Comparison of ENCODE assay signal across 14 mouse cellular contexts in genomic region chr4:66894547-66894946, GRCm38 (mm10).
DNase-seq lines count a peak whose midpoint lies in the region; ATAC-seq and TF ChIP-seq lines count a peak whose summit lies in the region.
"Had no signal": no experiment of that assay in that cellular context is flagged by ENCODE, and none has a peak within 500 bp of the region (broad histone marks: within the 10 kb centered on the region; RNA-seq: fewer than 3 reads in every experiment).

No protein-coding gene starts in this region.

- no peaks in the 10 kb centered on the region for H3K4me1 ChIP-seq in forebrain, embryonic 16.5 days (replicated peaks; ENCODE audit: control insufficient read depth, insufficient read depth, low read length)
- H3K4me1 ChIP-seq in forebrain, embryonic 15.5 days, result no peaks in the 10 kb centered on the region
- peaks cover 7 to 8% of the 10 kb centered on the region in 2 experiments for H3K4me1 ChIP-seq in heart, embryonic 14.5 days (ENCODE audit: control insufficient read depth in 2 of 2, insufficient read depth in 2 of 2, low read length in 2 of 2)
- H3K4me1 ChIP-seq in intestine, postnatal 0 days (replicated peaks; ENCODE audit: control insufficient read depth, insufficient read depth, low read length), result no peaks in the 10 kb centered on the region
- H3K4me1 ChIP-seq: embryonic facial prominence, embryonic 15.5 days; stomach, embryonic 15.5 days had no signal

- DNase-seq in 3T3-L1 (ENCODE audit: low read depth, low spot score), result peak; percentile 83
- DNase-seq in embryo, embryonic 9.5 days (ENCODE audit: extremely low spot score), result peak; percentile 23
- DNase-seq in lung, postnatal 36 days, result no peak
- no peak for DNase-seq in thymus, postnatal 36 days
- DNase-seq: gastrocnemius, postnatal 25 days; kidney, adult 18-20 months; lung, adult 18-20 months had no signal

- no peak overlapping the region for H3K9ac ChIP-seq in forebrain, embryonic 16.5 days (replicated peaks; ENCODE audit: low read depth, low read length)
- no peak overlapping the region for H3K9ac ChIP-seq in forebrain, embryonic 15.5 days (replicated peaks)
- no peak overlapping the region for H3K9ac ChIP-seq in heart, embryonic 14.5 days (ENCODE audit: low read length)
- H3K9ac ChIP-seq in intestine, postnatal 0 days (ENCODE audit: low read depth, low read length), result no peak overlapping the region
- H3K9ac ChIP-seq: embryonic facial prominence, embryonic 15.5 days; stomach, embryonic 15.5 days had no signal

- 58% methylated on average over 2 of the region's 2 CpGs for WGBS in forebrain, embryonic 16.5 days
- WGBS in forebrain, embryonic 15.5 days, result 42% methylated on average over 2 of the region's 2 CpGs
- 5% methylated on average over 2 of the region's 2 CpGs for WGBS in heart, embryonic 14.5 days
- WGBS in intestine, postnatal 0 days, result 56% methylated on average over 2 of the region's 2 CpGs

- H3K27me3 ChIP-seq in forebrain, embryonic 16.5 days (replicated peaks; ENCODE audit: control insufficient read depth, insufficient read depth, low read length), result no peaks in the 10 kb centered on the region
- H3K27me3 ChIP-seq in forebrain, embryonic 15.5 days, result no peaks in the 10 kb centered on the region
- no peaks in the 10 kb centered on the region for H3K27me3 ChIP-seq in heart, embryonic 14.5 days (ENCODE audit: control insufficient read depth, insufficient read depth, low read length)
- no peaks in the 10 kb centered on the region for H3K27me3 ChIP-seq in intestine, postnatal 0 days (replicated peaks; ENCODE audit: control insufficient read depth, insufficient read depth, low read length)
- H3K27me3 ChIP-seq: embryonic facial prominence, embryonic 15.5 days; stomach, embryonic 15.5 days had no signal

- H3K9me3 ChIP-seq in forebrain, embryonic 16.5 days (ENCODE audit: control insufficient read depth, low read length), result no peaks in the 10 kb centered on the region
- H3K9me3 ChIP-seq in forebrain, embryonic 15.5 days, result no peaks in the 10 kb centered on the region
- no peaks in the 10 kb centered on the region for H3K9me3 ChIP-seq in heart, embryonic 14.5 days (ENCODE audit: control insufficient read depth, low read length)
- no peaks in the 10 kb centered on the region for H3K9me3 ChIP-seq in intestine, postnatal 0 days (ENCODE audit: control insufficient read depth)
- H3K9me3 ChIP-seq: embryonic facial prominence, embryonic 15.5 days; stomach, embryonic 15.5 days had no signal

- H3K4me3 ChIP-seq in forebrain, embryonic 16.5 days (replicated peaks; ENCODE audit: low read length), result no peak overlapping the region
- no peak overlapping the region for H3K4me3 ChIP-seq in forebrain, embryonic 15.5 days
- no peak overlapping the region for H3K4me3 ChIP-seq in heart, embryonic 14.5 days (ENCODE audit: control insufficient read depth in 1 of 2, insufficient read depth in 1 of 2, low read depth in 1 of 2, low read length in 2 of 2)
- H3K4me3 ChIP-seq in intestine, postnatal 0 days (ENCODE audit: low read depth, low read length), result no peak overlapping the region
- H3K4me3 ChIP-seq: embryonic facial prominence, embryonic 15.5 days; left cerebral cortex, adult 2 months; stomach, embryonic 15.5 days had no signal

- no peak for TF ChIP-seq CTCF in intestine, postnatal 0 days (IDR thresholded peaks at IDR 0.05; ENCODE audit: low read depth)

- no peak overlapping the region for H3K27ac ChIP-seq in forebrain, embryonic 16.5 days (ENCODE audit: low read length)
- H3K27ac ChIP-seq in forebrain, embryonic 15.5 days (replicated peaks), result no peak overlapping the region
- peak overlapping the region; percentile 2 to 30; a peak in 2 of 4 replicates for H3K27ac ChIP-seq in heart, embryonic 14.5 days (replicated peaks in 1 of 2; ENCODE audit: control insufficient read depth in 1 of 2, insufficient read depth in 1 of 2, low read depth in 2 of 2, low read length in 2 of 2)
- no peak overlapping the region for H3K27ac ChIP-seq in intestine, postnatal 0 days (ENCODE audit: low read depth, low read length)
- H3K27ac ChIP-seq: embryonic facial prominence, embryonic 15.5 days; left cerebral cortex, adult 2 months; stomach, embryonic 15.5 days had no signal

- peak; percentile 45; the same call in 1 of the 2 replicates for ATAC-seq in forebrain, embryonic 16.5 days
- ATAC-seq in forebrain, embryonic 15.5 days (replicated peaks), result no peak
- peak; percentile 89 for ATAC-seq in heart, embryonic 14.5 days (ENCODE audit: insufficient number of reproducible peaks, insufficient read depth, low FRiP score, low read depth)
- no peak for ATAC-seq in intestine, postnatal 0 days

- no peak overlapping the region for H3K4me2 ChIP-seq in forebrain, embryonic 16.5 days (ENCODE audit: low read length)
- H3K4me2 ChIP-seq in forebrain, embryonic 15.5 days (replicated peaks), result no peak overlapping the region
- no peak overlapping the region for H3K4me2 ChIP-seq in heart, embryonic 14.5 days (ENCODE audit: low read length)
- H3K4me2 ChIP-seq in intestine, postnatal 0 days (replicated peaks; ENCODE audit: low read depth), result no peak overlapping the region
- H3K4me2 ChIP-seq: embryonic facial prominence, embryonic 15.5 days; stomach, embryonic 15.5 days had no signal

- no peaks in the 10 kb centered on the region for H3K36me3 ChIP-seq in forebrain, embryonic 16.5 days (ENCODE audit: control insufficient read depth, insufficient read depth)
- no peaks in the 10 kb centered on the region for H3K36me3 ChIP-seq in forebrain, embryonic 15.5 days
- H3K36me3 ChIP-seq in heart, embryonic 14.5 days (ENCODE audit: control insufficient read depth, insufficient read depth, low read length), result no peaks in the 10 kb centered on the region
- no peaks in the 10 kb centered on the region for H3K36me3 ChIP-seq in intestine, postnatal 0 days (ENCODE audit: control insufficient read depth, insufficient read depth)
- H3K36me3 ChIP-seq: embryonic facial prominence, embryonic 15.5 days; stomach, embryonic 15.5 days had no signal

Comparison
In these comparisons a context has a peak if more than half of its experiments do, and no peak if none do; other contexts are left out.
1. ATAC-seq: peak in forebrain, embryonic 16.5 days (single experiment) and heart, embryonic 14.5 days (single experiment); none in forebrain, embryonic 15.5 days (single experiment) and intestine, postnatal 0 days (single experiment).
2. H3K27ac ChIP-seq: peak in heart, embryonic 14.5 days (2 of 2); none in forebrain, embryonic 16.5 days (single experiment), forebrain, embryonic 15.5 days (single experiment) and intestine, postnatal 0 days (single experiment).
3. DNase-seq: peak in 3T3-L1 (single experiment) and embryo, embryonic 9.5 days (single experiment); none in lung, postnatal 36 days (single experiment) and thymus, postnatal 36 days (0 of 2).